In the genomic region with DNA sequence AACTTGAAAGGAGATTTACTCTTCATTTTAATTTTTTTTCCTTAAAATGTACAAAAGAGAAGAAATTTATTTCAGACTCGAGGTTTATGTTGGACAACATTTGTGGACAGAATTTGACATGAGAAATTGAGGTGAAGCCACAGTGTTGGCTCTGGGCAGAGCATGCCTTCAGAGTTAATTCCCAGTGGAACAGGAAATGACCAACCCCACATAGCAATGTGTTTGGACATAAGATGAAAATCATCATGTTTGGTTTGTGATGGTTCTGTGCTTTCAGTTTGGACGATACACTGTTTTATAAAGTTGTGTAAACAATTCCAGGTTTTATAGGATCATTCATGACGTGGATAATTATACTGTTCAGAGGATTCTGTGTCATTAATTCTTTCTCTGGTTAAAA, we compare ENCODE assay signal across 31 mouse cellular contexts.
A peak's percentile ranks its signal among the peaks of the same experiment; 100 is the strongest.
DNase-seq lines count a peak whose midpoint lies in the region; ATAC-seq and TF ChIP-seq lines count a peak whose summit lies in the region.
"Had no signal": no experiment of that assay in that cellular context is flagged by ENCODE, and none has a peak within 500 bp of the region (broad histone marks: within the 10 kb centered on the region; RNA-seq: fewer than 3 reads in every experiment).

No protein-coding gene starts in this region.

- H3K27ac ChIP-seq in kidney, adult 2 months (ENCODE audit: insufficient read depth, low read depth, low read length): no peak overlapping the region
- H3K27ac ChIP-seq in kidney, postnatal 0 days: no peak overlapping the region
- no peak overlapping the region for H3K27ac ChIP-seq in lung, embryonic 14.5 days (ENCODE audit: low read depth)
- H3K27ac ChIP-seq in thymus, adult 2 months (ENCODE audit: control insufficient read depth, insufficient read depth, low read length): no peak overlapping the region
- H3K27ac ChIP-seq: embryonic facial prominence, embryonic 12.5 days; embryonic facial prominence, embryonic 15.5 days; forebrain, embryonic 10.5 days; forebrain, embryonic 12.5 days had no signal

- DNase-seq in kidney, adult 2 months: peak; percentile 7
- DNase-seq in kidney, postnatal 4 days: no peak
- peak; percentile 27 for DNase-seq in kidney, postnatal 0 days (ENCODE audit: low spot score)
- no peak for DNase-seq in kidney, adult 9 months
- DNase-seq in lung, embryonic 14.5 days: peak; percentile 16
- DNase-seq in lung, postnatal 10 days: no peak
- peak; percentile 2 for DNase-seq in adipocyte (ENCODE audit: low spot score)
- DNase-seq in thymus, adult 2 months: no peak
- DNase-seq: adrenal gland, adult 2 months; adrenal gland, postnatal 10 days; adrenal gland, postnatal 25 days; B cell, adult 2 months; cerebellum, adult 11 months; cerebellum, adult 18-20 months; cerebellum, adult 8-10 months; cerebellum, adult 9-11 months; cerebellum, postnatal 14 days; cerebellum, postnatal 36 days; embryo, embryonic 11 days had no signal

- ATAC-seq in kidney, postnatal 0 days (replicated peaks; ENCODE audit: low FRiP score, low read depth): no peak
- ATAC-seq in lung, embryonic 14.5 days (ENCODE audit: insufficient read depth): peak; percentile 69; the same call in 1 of the 2 replicates
- ATAC-seq: activated CD4-positive, CD25-positive, alpha-beta regulatory T cell, adult 4 months; CD4-positive, CD25-positive, alpha-beta regulatory T cell, adult 4 months; forebrain, embryonic 14.5 days; forebrain, embryonic 16.5 days; Patski had no signal

- TF ChIP-seq CTCF in kidney, adult 2 months (conservative IDR thresholded peaks at IDR 0.05; ENCODE audit: insufficient read depth, insufficient read length, low read depth, low read length): no peak
- TF ChIP-seq CTCF in kidney, postnatal 0 days (IDR thresholded peaks at IDR 0.05; ENCODE audit: low read depth): no peak
- no peak for TF ChIP-seq CTCF in lung, embryonic 14.5 days (IDR thresholded peaks at IDR 0.05; ENCODE audit: low read depth)
- no peak for TF ChIP-seq CTCF in thymus, adult 2 months (IDR thresholded peaks at IDR 0.05; ENCODE audit: borderline replicate concordance, control insufficient read depth, extremely low read depth, insufficient read depth, low read length, poor library complexity)

- no peaks in the 10 kb centered on the region for H3K4me1 ChIP-seq in kidney, adult 2 months (ENCODE audit: control insufficient read depth, insufficient read depth, low read length)
- no peaks in the 10 kb centered on the region for H3K4me1 ChIP-seq in kidney, postnatal 0 days (replicated peaks; ENCODE audit: insufficient read depth, low read length)
- no peaks in the 10 kb centered on the region for H3K4me1 ChIP-seq in lung, embryonic 14.5 days (ENCODE audit: insufficient read depth)
- no peaks in the 10 kb centered on the region for H3K4me1 ChIP-seq in thymus, adult 2 months (replicated peaks; ENCODE audit: control insufficient read depth, insufficient read depth, low read length)
- H3K4me1 ChIP-seq: embryonic facial prominence, embryonic 12.5 days; embryonic facial prominence, embryonic 15.5 days had no signal

- H3K36me3 ChIP-seq in kidney, adult 2 months (ENCODE audit: control insufficient read depth, insufficient read depth, low read length): no peaks in the 10 kb centered on the region
- no peaks in the 10 kb centered on the region for H3K36me3 ChIP-seq in kidney, postnatal 0 days (ENCODE audit: insufficient read depth, low read length)
- H3K36me3 ChIP-seq in lung, embryonic 14.5 days (ENCODE audit: insufficient read depth): no peaks in the 10 kb centered on the region
- H3K36me3 ChIP-seq in thymus, adult 2 months (ENCODE audit: control insufficient read depth, insufficient read depth, low read length): no peaks in the 10 kb centered on the region
- H3K36me3 ChIP-seq: embryonic facial prominence, embryonic 12.5 days; embryonic facial prominence, embryonic 15.5 days; forebrain, embryonic 10.5 days; forebrain, embryonic 12.5 days; G1E had no signal

- TF ChIP-seq POLR2A in kidney, adult 2 months (IDR thresholded peaks at IDR 0.05; ENCODE audit: low read depth, low read length): no peak
- no peak for TF ChIP-seq POLR2A in thymus, adult 2 months (IDR thresholded peaks at IDR 0.05; ENCODE audit: control insufficient read depth, extremely low read depth, insufficient read depth, low read length, poor library complexity)

- no peaks in the 10 kb centered on the region for H3K27me3 ChIP-seq in kidney, adult 2 months (replicated peaks; ENCODE audit: control insufficient read depth, insufficient read depth, low read length)
- no peaks in the 10 kb centered on the region for H3K27me3 ChIP-seq in kidney, postnatal 0 days (ENCODE audit: insufficient read depth, low read length)
- no peaks in the 10 kb centered on the region for H3K27me3 ChIP-seq in lung, embryonic 14.5 days (ENCODE audit: insufficient read depth, low read length)
- H3K27me3 ChIP-seq in thymus, adult 2 months (ENCODE audit: control insufficient read depth, insufficient read depth, low read length): no peaks in the 10 kb centered on the region
- H3K27me3 ChIP-seq: CH12.LX; embryonic facial prominence, embryonic 12.5 days; embryonic facial prominence, embryonic 15.5 days; forebrain, embryonic 12.5 days; Patski had no signal

- H3K9me3 ChIP-seq in kidney, postnatal 0 days (replicated peaks; ENCODE audit: low read length): no peaks in the 10 kb centered on the region
- no peaks in the 10 kb centered on the region for H3K9me3 ChIP-seq in lung, embryonic 14.5 days (ENCODE audit: low read depth, low read length)
- H3K9me3 ChIP-seq: embryonic facial prominence, embryonic 12.5 days; embryonic facial prominence, embryonic 15.5 days; forebrain, embryonic 10.5 days; forebrain, embryonic 12.5 days had no signal

- H3K9ac ChIP-seq in kidney, postnatal 0 days (ENCODE audit: low read depth, low read length): no peak overlapping the region
- no peak overlapping the region for H3K9ac ChIP-seq in lung, embryonic 14.5 days
- H3K9ac ChIP-seq: embryonic facial prominence, embryonic 12.5 days; embryonic facial prominence, embryonic 15.5 days; forebrain, embryonic 12.5 days had no signal

- 41% methylated on average over 3 of the region's 3 CpGs for WGBS in kidney, adult 2 months
- 33% methylated on average over 3 of the region's 3 CpGs for WGBS in kidney, postnatal 0 days
- 31% methylated on average over 3 of the region's 3 CpGs for WGBS in lung, embryonic 14.5 days
- 68% methylated on average over 3 of the region's 3 CpGs for WGBS in thymus, adult 2 months

- H3K4me2 ChIP-seq in kidney, postnatal 0 days (ENCODE audit: low read length): no peak overlapping the region
- no peak overlapping the region for H3K4me2 ChIP-seq in lung, embryonic 14.5 days
- H3K4me2 ChIP-seq: embryonic facial prominence, embryonic 12.5 days; embryonic facial prominence, embryonic 15.5 days; forebrain, embryonic 12.5 days had no signal

- H3K4me3 ChIP-seq in kidney, adult 2 months (ENCODE audit: insufficient read depth, low read depth, low read length): no peak overlapping the region
- no peak overlapping the region for H3K4me3 ChIP-seq in kidney, postnatal 0 days (replicated peaks; ENCODE audit: low read depth, low read length)
- no peak overlapping the region for H3K4me3 ChIP-seq in lung, embryonic 14.5 days (ENCODE audit: low read depth, low read length)
- H3K4me3 ChIP-seq in thymus, adult 2 months (ENCODE audit: control insufficient read depth, insufficient read depth, low read length): no peak overlapping the region
- H3K4me3 ChIP-seq: embryonic facial prominence, embryonic 12.5 days; embryonic facial prominence, embryonic 15.5 days; erythroblast, embryonic 14.5 days; forebrain, embryonic 10.5 days; forebrain, embryonic 12.5 days had no signal

Comparison
In these comparisons a context has a peak if more than half of its experiments do, and no peak if none do; other contexts are left out.
1. DNase-seq: peak in kidney, adult 2 months (single experiment), kidney, postnatal 0 days (single experiment), lung, embryonic 14.5 days (single experiment) and adipocyte (single experiment); none in kidney, postnatal 4 days (0 of 2), kidney, adult 9 months (single experiment), lung, postnatal 10 days (single experiment) and thymus, adult 2 months (single experiment).